Mouse (Mus musculus): ENCODE measurements around the gene Klri1.

- TF ChIP-seq EP300 (IDR thresholded peaks at IDR 0.05; ENCODE audit: low read depth) (no peak), CTCF (IDR thresholded peaks at IDR 0.05; ENCODE audit: low read depth) (no peak)
These were observed 38.1 kb downstream of the Klri1 start, which contains the start of gene Klrc1 for GRCm38 (mm10) chr6:129678873-129679272.

Measured in liver, embryonic 14.5 days (tissue).